Mouse (Mus musculus) stomach, embryonic 15.5 days (tissue): Measurements from ENCODE around the gene Hdac9. TPM values are rescaled to one million over a fixed set of nuclear protein-coding genes. Genes with fewer than 3 reads are reported as not detected.
A peak's percentile ranks its signal among the peaks of the same experiment; 100 is the strongest.

Experiments used
- ATAC-seq: fragments of 200-750 bp; cut with Nextera tagmentation; 2 replicates; pipeline ENCODE4 v1.8.0; 2017; ENCODE audit warnings: low read depth, moderate number of reproducible peaks, moderate TSS enrichment; ENCODE audit not compliant: insufficient read depth, low FRiP score
- H3K27ac ChIP-seq: fragments of 300-500 bp; sonication (generic); 2 replicates; pipeline ENCODE4 v1.5.1; 2015; ENCODE audit warnings: mild to moderate bottlenecking, inconsistent platforms
- H3K27me3 ChIP-seq: fragments of 300-500 bp; sonication (generic); replicated peaks from 2 replicates; pipeline ENCODE4 v1.6.1; 2015; ENCODE audit warnings: inconsistent platforms
- H3K36me3 ChIP-seq: fragments of 300-500 bp; sonication (generic); 2 replicates; pipeline ENCODE4 v1.6.1; 2015; ENCODE audit warnings: inconsistent platforms
- H3K4me1 ChIP-seq: fragments of 300-500 bp; sonication (generic); 2 replicates; pipeline ENCODE4 v1.6.1; 2015; ENCODE audit warnings: inconsistent platforms
- H3K4me2 ChIP-seq: fragments of 300-500 bp; sonication (generic); 2 replicates; pipeline ENCODE4 v1.6.1; 2015; ENCODE audit warnings: mild to moderate bottlenecking, inconsistent platforms
- H3K4me3 ChIP-seq: fragments of 300-500 bp; sonication (generic); replicated peaks from 2 replicates; pipeline ENCODE4 v1.5.1; 2015; ENCODE audit warnings: inconsistent platforms
- H3K9ac ChIP-seq: fragments of 300-500 bp; sonication (generic); 2 replicates; pipeline ENCODE4 v1.6.1; 2015; ENCODE audit warnings: inconsistent platforms
- H3K9me3 ChIP-seq: fragments of 300-500 bp; sonication (generic); 2 replicates; pipeline ENCODE4 v1.6.1; 2016; ENCODE audit warnings: inconsistent platforms
- WGBS: fragments of 180-500 bp; shearing (Covaris S2); methylation state at CpG from one replicate; pipeline ENCODE4 v1.1.7; 2015; 5-methylcytosine and 5-hydroxymethylcytosine counted together
- polyA plus RNA-seq: library from polyadenylated mRNA; unstranded; fragments of >200 nt; fragmentation: Nextera tagmentation; extraction: Ambion mirVana; gene quantifications from 2 replicates; pipeline ENCODE4 v1.2.1, GENCODE M21; 2015

Hdac9 gene
- polyA plus RNA-seq: 4.7 and 4.9 TPM in 2 replicates

- Histone ChIP-seq H3K27me3 (no peaks in the 10 kb centered on the region), H3K27ac (no peak within 1 kb of the TSS), H3K4me1 (no peaks in the 10 kb centered on the region), H3K4me2 (no peak within 1 kb of the TSS), H3K36me3 (no peaks in the 10 kb centered on the region), H3K9me3 (no peaks in the 10 kb centered on the region), H3K4me3 (no peak within 1 kb of the TSS), H3K9ac (no peak within 1 kb of the TSS)
- no peak for ATAC-seq
- WGBS: 52% methylated on average over 1 of the region's 1 CpGs
Measured at GRCm38 (mm10) chr12:34916995-34917394, at the start of gene Hdac9. Hdac9 (minus strand) TSS chr12:34917095.

GRCm38 (mm10) chr12:34949066-34949706, 32.3 kb upstream of the Hdac9 start:
- Histone ChIP-seq H3K27ac (no peak overlapping the region), H3K9me3 (no peaks in the 10 kb centered on the region), H3K4me2 (no peak overlapping the region), H3K36me3 (no peaks in the 10 kb centered on the region), H3K27me3 (no peaks in the 10 kb centered on the region), H3K4me1 (no peaks in the 10 kb centered on the region), H3K4me3 (no peak overlapping the region), H3K9ac (no peak overlapping the region)
- no peak for ATAC-seq
- WGBS: 78% methylated on average over 6 of the region's 6 CpGs

- Histone ChIP-seq H3K9ac (no peak overlapping the region), H3K4me2 (no peak overlapping the region), H3K27ac (no peak overlapping the region), H3K27me3 (no peaks in the 10 kb centered on the region), H3K36me3 (no peaks in the 10 kb centered on the region), H3K9me3 (no peaks in the 10 kb centered on the region), H3K4me1 (no peaks in the 10 kb centered on the region), H3K4me3 (no peak overlapping the region)
- 94% methylated on average over 1 of the region's 1 CpGs for WGBS
- no peak for ATAC-seq
Measured at GRCm38 (mm10) chr12:34937918-34938317, 21.0 kb upstream of the Hdac9 start.

- no peak overlapping the region for H3K4me3 ChIP-seq
- H3K27me3 ChIP-seq: 0 out of 2 replicates have a peak, but pooled peaks cover 10% of the 10 kb centered on the region
- H3K27ac ChIP-seq: no peak overlapping the region
- H3K4me1 ChIP-seq: no peaks in the 10 kb centered on the region
- no peaks in the 10 kb centered on the region for H3K36me3 ChIP-seq
- 60% methylated on average over 2 of the region's 2 CpGs for WGBS
- no peaks in the 10 kb centered on the region for H3K9me3 ChIP-seq
- H3K9ac ChIP-seq: no peak overlapping the region
- ATAC-seq: no peak
- H3K4me2 ChIP-seq: no peak overlapping the region
Measured at GRCm38 (mm10) chr12:34908008-34908407, 8.9 kb downstream of the Hdac9 start.

- no peak overlapping the region for H3K27ac ChIP-seq
- no peaks in the 10 kb centered on the region for H3K9me3 ChIP-seq
- 4% methylated on average over 10 of the region's 10 CpGs for WGBS
- no peak for ATAC-seq
- H3K4me1 ChIP-seq: no peaks in the 10 kb centered on the region
- no peaks in the 10 kb centered on the region for H3K36me3 ChIP-seq
- H3K4me3 ChIP-seq: peak overlapping the region; percentile 68
- H3K4me2 ChIP-seq: peak overlapping the region; percentile 95
- H3K9ac ChIP-seq: no peak overlapping the region
- 0 out of 2 replicates have a peak, but pooled peaks cover 10% of the 10 kb centered on the region for H3K27me3 ChIP-seq
Measured at GRCm38 (mm10) chr12:34907506-34907850, 9.4 kb downstream of the Hdac9 start.

GRCm38 (mm10) chr12:34906704-34907505, 10.0 kb downstream of the Hdac9 start:
- Histone ChIP-seq H3K36me3 (no peaks in the 10 kb centered on the region), H3K9ac (peak overlapping the region; percentile 37; the same call in 1 of the 2 replicates), H3K27me3 (0 out of 2 replicates have a peak, but pooled peaks cover 10% of the 10 kb centered on the region), H3K4me2 (peak overlapping the region; percentile 95), H3K27ac (no peak overlapping the region), H3K4me1 (no peaks in the 10 kb centered on the region), H3K9me3 (no peaks in the 10 kb centered on the region), H3K4me3 (peak overlapping the region; percentile 68)
- ATAC-seq: peak; percentile 88
- WGBS: under 1% methylated on average over 84 of the region's 107 CpGs

GRCm38 (mm10) chr12:34906376-34906703, 10.6 kb downstream of the Hdac9 start:
- no peaks in the 10 kb centered on the region for H3K4me1 ChIP-seq
- peak overlapping the region; percentile 95 for H3K4me2 ChIP-seq
- peak overlapping the region; percentile 37; the same call in 1 of the 2 replicates for H3K9ac ChIP-seq
- H3K27me3 ChIP-seq: 0 out of 2 replicates have a peak, but pooled peaks cover 10% of the 10 kb centered on the region
- WGBS: under 1% methylated on average over 10 of the region's 10 CpGs
- no peak overlapping the region for H3K27ac ChIP-seq
- peak overlapping the region; percentile 68 for H3K4me3 ChIP-seq
- ATAC-seq: no peak
- no peaks in the 10 kb centered on the region for H3K9me3 ChIP-seq
- no peaks in the 10 kb centered on the region for H3K36me3 ChIP-seq

- Histone ChIP-seq H3K36me3 (no peaks in the 10 kb centered on the region), H3K27me3 (0 out of 2 replicates have a peak, but pooled peaks cover 4% of the 10 kb centered on the region), H3K4me3 (no peak overlapping the region), H3K27ac (no peak overlapping the region), H3K4me1 (no peaks in the 10 kb centered on the region), H3K9ac (no peak overlapping the region), H3K4me2 (no peak overlapping the region), H3K9me3 (no peaks in the 10 kb centered on the region)
- ATAC-seq: no peak
- WGBS: 86% methylated on average over 8 of the region's 8 CpGs
Measured at GRCm38 (mm10) chr12:34900241-34900640, 16.7 kb downstream of the Hdac9 start.

GRCm38 (mm10) chr12:34894867-34895266, 22.0 kb downstream of the Hdac9 start:
- no peak overlapping the region for H3K9ac ChIP-seq
- H3K4me3 ChIP-seq: no peak overlapping the region
- no peak overlapping the region for H3K27ac ChIP-seq
- no peaks in the 10 kb centered on the region for H3K27me3 ChIP-seq
- no peaks in the 10 kb centered on the region for H3K9me3 ChIP-seq
- no peak overlapping the region for H3K4me2 ChIP-seq
- H3K36me3 ChIP-seq: no peaks in the 10 kb centered on the region
- WGBS: 69% methylated on average over 5 of the region's 5 CpGs
- H3K4me1 ChIP-seq: no peaks in the 10 kb centered on the region
- ATAC-seq: no peak

- no peak for ATAC-seq
- H3K4me2 ChIP-seq: no peak overlapping the region
- H3K27me3 ChIP-seq: no peaks in the 10 kb centered on the region
- H3K9ac ChIP-seq: no peak overlapping the region
- no peaks in the 10 kb centered on the region for H3K36me3 ChIP-seq
- no peaks in the 10 kb centered on the region for H3K4me1 ChIP-seq
- no peak overlapping the region for H3K4me3 ChIP-seq
- WGBS: 82% methylated on average over 4 of the region's 4 CpGs
- H3K9me3 ChIP-seq: no peaks in the 10 kb centered on the region
- no peak overlapping the region for H3K27ac ChIP-seq
Measured at GRCm38 (mm10) chr12:34888694-34889093, 28.2 kb downstream of the Hdac9 start.

- no peaks in the 10 kb centered on the region for H3K4me1 ChIP-seq
- no peak for ATAC-seq
- no peak overlapping the region for H3K4me2 ChIP-seq
- H3K4me3 ChIP-seq: no peak overlapping the region
- no peaks in the 10 kb centered on the region for H3K36me3 ChIP-seq
- H3K9me3 ChIP-seq: no peaks in the 10 kb centered on the region
- H3K27ac ChIP-seq: no peak overlapping the region
- WGBS: 69% methylated on average over 2 of the region's 2 CpGs
- no peak overlapping the region for H3K9ac ChIP-seq
- no peaks in the 10 kb centered on the region for H3K27me3 ChIP-seq
Measured at GRCm38 (mm10) chr12:34874926-34875325, 42.0 kb downstream of the Hdac9 start.

GRCm38 (mm10) chr12:34871028-34871427, 45.9 kb downstream of the Hdac9 start:
- Histone ChIP-seq H3K4me3 (no peak overlapping the region), H3K4me2 (no peak overlapping the region), H3K4me1 (no peaks in the 10 kb centered on the region), H3K27me3 (no peaks in the 10 kb centered on the region), H3K9me3 (no peaks in the 10 kb centered on the region), H3K27ac (no peak overlapping the region), H3K36me3 (no peaks in the 10 kb centered on the region), H3K9ac (no peak overlapping the region)
- ATAC-seq: no peak
- 65% methylated on average over 7 of the region's 7 CpGs for WGBS
